Mouse (Mus musculus) heart, embryonic 11.5 days (tissue): ENCODE measurements around the gene Vapb. TPM values are rescaled to one million over a fixed set of nuclear protein-coding genes. Genes with fewer than 3 reads are reported as not detected.
A peak's percentile ranks its signal among the peaks of the same experiment; 100 is the strongest.

ENCODE experiments used
- ATAC-seq: fragments of 200-750 bp; cut with Nextera tagmentation; replicated peaks from 2 replicates; pipeline ENCODE4 v1.8.0; 2017; ENCODE audit warnings: moderate library complexity; ENCODE audit not compliant: insufficient number of reproducible peaks, low FRiP score, low TSS enrichment
- H3K27ac ChIP-seq: fragments of 300-500 bp; sonication (generic); 2 replicates; pipeline ENCODE4 v1.5.1; 2014; ENCODE audit warnings: mild to moderate bottlenecking, low read depth, low read length
- H3K27me3 ChIP-seq: fragments of 300-500 bp; sonication (generic); 2 replicates; pipeline ENCODE4 v1.6.1; 2014; ENCODE audit warnings: mild to moderate bottlenecking, low read length, mixed read lengths; ENCODE audit not compliant: control insufficient read depth, insufficient read depth
- H3K36me3 ChIP-seq: fragments of 300-500 bp; sonication (generic); 2 replicates; pipeline ENCODE4 v1.6.1; 2014; ENCODE audit warnings: mild to moderate bottlenecking, low read length, moderate library complexity, mixed read lengths; ENCODE audit not compliant: control insufficient read depth, insufficient read depth
- H3K4me1 ChIP-seq: fragments of 300-500 bp; sonication (generic); 2 replicates; pipeline ENCODE4 v1.6.1; 2014; ENCODE audit warnings: low read length; ENCODE audit not compliant: control insufficient read depth, insufficient read depth
- H3K4me2 ChIP-seq: fragments of 300-500 bp; sonication (generic); 2 replicates; pipeline ENCODE4 v1.6.1; 2014; ENCODE audit warnings: mild to moderate bottlenecking, moderate library complexity
- H3K4me3 ChIP-seq: fragments of 300-500 bp; sonication (generic); 2 replicates; pipeline ENCODE4 v1.5.1; 2014; ENCODE audit warnings: low read depth, low read length
- H3K9ac ChIP-seq: fragments of 300-500 bp; sonication (generic); 2 replicates; pipeline ENCODE4 v1.6.1; 2014; ENCODE audit warnings: mild to moderate bottlenecking, low read depth, low read length, moderate library complexity
- H3K9me3 ChIP-seq: fragments of 300-500 bp; sonication (generic); replicated peaks from 2 replicates; pipeline ENCODE4 v1.6.1; 2016; ENCODE audit warnings: low read length; ENCODE audit not compliant: control insufficient read depth
- WGBS: fragments of 180-500 bp; shearing (Covaris S2); extraction: QIAGEN DNeasy Blood & Tissue Kit; methylation state at CpG from one replicate; pipeline ENCODE4 v1.1.7; 2014; ENCODE audit not compliant: insufficient replicate concordance; 5-methylcytosine and 5-hydroxymethylcytosine counted together
- polyA plus RNA-seq: library from polyadenylated mRNA; unstranded; fragments of >200 nt; fragmentation: Nextera tagmentation; extraction: Ambion mirVana; gene quantifications from 2 replicates; pipeline ENCODE4 v1.2.1, GENCODE M21; 2014

Vapb gene
- polyA plus RNA-seq, 1 experiment from 2014 or later = 11.1 TPM

DNA sequence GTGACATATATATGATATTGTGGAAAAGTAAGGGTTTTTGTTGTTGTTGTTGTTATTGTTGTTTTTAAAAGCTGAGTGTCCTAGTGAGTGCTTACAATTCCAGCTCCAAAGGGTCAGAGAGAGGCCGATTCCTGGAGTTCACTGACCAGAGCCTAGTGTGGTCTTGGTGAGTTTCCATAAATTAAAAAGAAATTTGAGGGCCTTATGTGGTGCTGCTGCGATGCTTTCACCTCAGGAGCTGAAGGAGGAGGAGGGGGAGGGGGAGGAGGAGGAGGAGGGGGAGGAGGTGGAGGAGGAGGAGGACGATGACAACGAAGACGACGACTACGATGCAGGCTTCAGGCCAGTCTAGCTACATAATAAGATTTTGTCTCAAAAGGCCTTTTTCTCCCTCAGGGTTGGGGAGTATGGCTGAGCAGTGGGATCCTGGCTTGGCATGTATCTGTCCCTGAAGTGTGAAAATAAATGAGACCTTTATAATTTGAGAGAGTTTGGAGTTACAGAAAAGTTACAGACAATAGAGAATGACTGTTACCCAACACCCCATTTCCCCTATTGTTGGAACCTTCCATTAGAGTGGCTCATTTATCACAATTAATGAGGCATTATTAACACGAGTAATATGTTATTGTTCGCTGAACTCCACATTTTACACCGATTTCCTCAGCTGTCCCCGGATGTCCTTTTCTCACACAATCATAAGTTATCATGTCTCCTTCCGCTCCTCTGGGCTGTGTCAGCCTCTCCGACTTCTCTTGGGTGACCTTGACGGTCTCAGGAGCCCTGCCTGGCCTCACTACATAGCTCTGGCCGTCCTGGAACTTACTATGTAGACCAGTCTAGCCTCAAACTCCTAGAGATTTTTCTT lies 12.1 kb upstream of the Vapb start:
- Histone ChIP-seq H3K27me3 (no peaks in the 10 kb centered on the region), H3K4me1 (0 out of 2 replicates have a peak, but pooled peaks cover 3% of the 10 kb centered on the region), H3K36me3 (no peaks in the 10 kb centered on the region), H3K9me3 (no peaks in the 10 kb centered on the region), H3K9ac (no peak overlapping the region), H3K27ac (no peak overlapping the region), H3K4me3 (no peak overlapping the region), H3K4me2 (no peak overlapping the region)
- WGBS = 69% methylated on average over 15 of the region's 15 CpGs
- ATAC-seq = no peak

DNA sequence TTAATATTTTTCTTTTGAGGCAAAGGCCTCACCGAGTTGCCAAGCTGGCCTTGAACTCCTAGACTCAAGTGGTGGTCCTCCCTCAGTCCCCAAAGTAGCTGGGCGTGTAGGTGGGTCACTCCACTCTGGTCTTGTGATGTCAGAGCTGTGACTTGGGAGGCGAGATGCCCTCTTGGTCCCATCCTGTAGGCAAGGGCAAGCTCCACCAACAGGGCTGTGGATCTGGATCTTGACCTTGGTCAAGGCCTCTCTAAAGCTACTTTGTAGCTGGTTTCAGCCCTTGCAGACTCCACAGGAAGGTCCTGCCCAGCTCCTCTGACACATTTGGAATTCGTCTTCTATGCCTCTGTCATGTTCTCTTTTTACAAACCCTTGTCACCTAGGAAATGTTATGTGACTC lies 11.5 kb upstream of the Vapb start:
- Histone ChIP-seq H3K27me3 (no peaks in the 10 kb centered on the region), H3K4me3 (no peak overlapping the region), H3K27ac (no peak overlapping the region), H3K9ac (no peak overlapping the region), H3K9me3 (no peaks in the 10 kb centered on the region), H3K4me2 (no peak overlapping the region), H3K4me1 (0 out of 2 replicates have a peak, but pooled peaks cover 7% of the 10 kb centered on the region), H3K36me3 (no peaks in the 10 kb centered on the region)
- WGBS = 89% methylated on average over 4 of the region's 4 CpGs
- ATAC-seq = no peak

DNA sequence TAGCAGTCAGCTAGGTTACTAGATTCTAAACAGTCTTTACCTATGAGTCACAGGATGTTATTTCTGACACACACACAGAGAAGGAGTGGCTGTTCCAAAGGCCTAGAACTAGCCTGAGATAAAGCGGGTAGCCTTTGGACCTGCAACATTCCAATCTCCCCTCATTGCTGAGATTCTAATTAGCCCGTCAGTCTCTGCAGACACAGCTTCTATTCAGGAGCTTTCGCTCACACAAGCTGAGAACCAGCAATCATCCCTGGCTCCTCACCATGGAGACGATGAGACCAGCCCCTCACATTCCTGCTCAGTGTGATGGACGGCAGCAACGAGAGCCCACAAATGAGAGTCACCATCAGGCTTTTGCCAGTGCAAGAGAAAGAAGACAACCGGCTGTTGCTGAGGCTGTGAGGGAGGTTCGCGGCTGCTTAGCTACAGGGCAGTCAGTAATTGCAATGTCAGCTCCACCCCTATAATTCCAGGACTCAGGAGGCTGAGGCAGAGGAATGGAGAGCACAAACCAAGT lies 6.8 kb upstream of the Vapb start:
- no peak overlapping the region for H3K4me3 ChIP-seq
- 0 out of 2 replicates have a peak, but pooled peaks cover 7% of the 10 kb centered on the region for H3K4me1 ChIP-seq
- H3K4me2 ChIP-seq = peak overlapping the region; percentile 35
- ATAC-seq = peak; percentile 58; the same call in 1 of the 2 replicates
- H3K9ac ChIP-seq = no peak overlapping the region
- 12% methylated on average over 9 of the region's 9 CpGs for WGBS
- peak overlapping the region; percentile 41; the same call in 1 of the 2 replicates for H3K27ac ChIP-seq
- no peaks in the 10 kb centered on the region for H3K9me3 ChIP-seq
- no peaks in the 10 kb centered on the region for H3K36me3 ChIP-seq
- H3K27me3 ChIP-seq = no peaks in the 10 kb centered on the region

DNA sequence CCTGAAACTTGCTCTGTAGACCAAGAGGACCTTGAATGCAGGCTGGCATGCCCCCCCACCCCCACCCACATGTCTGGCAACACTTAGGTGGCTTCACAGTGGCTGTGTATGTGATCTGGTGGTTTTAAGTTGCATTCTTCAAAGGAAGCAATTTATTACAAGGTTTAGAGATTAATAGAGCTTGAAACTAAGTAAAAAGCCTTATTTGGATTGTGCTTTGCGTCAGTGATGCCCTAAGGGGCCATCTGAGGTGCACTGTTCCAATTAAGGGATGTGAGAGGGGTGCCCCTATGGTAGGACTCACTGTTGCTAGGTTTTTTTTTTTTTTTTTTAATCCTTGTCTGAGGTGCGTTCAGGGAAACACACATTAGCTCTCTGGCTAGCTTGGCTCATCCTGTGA lies 2.9 kb upstream of the Vapb start:
- Histone ChIP-seq H3K27ac (no peak overlapping the region), H3K4me2 (no peak overlapping the region), H3K9ac (no peak overlapping the region), H3K4me3 (no peak overlapping the region), H3K4me1 (peaks cover 12% of the 10 kb centered on the region), H3K27me3 (no peaks in the 10 kb centered on the region), H3K36me3 (no peaks in the 10 kb centered on the region), H3K9me3 (no peaks in the 10 kb centered on the region)
- no peak for ATAC-seq
- 57% methylated on average over 2 of the region's 2 CpGs for WGBS

DNA sequence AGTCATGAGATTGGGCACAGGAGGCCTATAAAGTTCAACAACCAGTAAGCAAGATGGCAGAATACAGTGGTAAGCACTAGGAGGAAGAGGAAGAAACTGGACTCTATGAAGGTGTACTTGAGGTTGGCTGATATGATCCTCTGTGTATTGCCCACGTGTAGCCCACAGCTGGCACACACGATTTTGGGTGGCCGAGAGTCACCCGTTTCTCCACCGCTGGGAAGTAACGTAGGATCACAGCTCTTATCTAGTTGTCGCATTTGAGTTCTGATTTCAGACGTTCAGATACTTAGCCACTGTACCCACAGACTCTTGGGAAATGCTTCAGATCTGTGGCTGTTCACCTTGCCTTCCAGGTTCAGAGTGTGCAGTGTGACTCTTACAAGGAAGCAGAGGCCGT lies 921 bp downstream of the Vapb start:
- peak overlapping the region; percentile 70 for H3K4me2 ChIP-seq
- ATAC-seq = no peak
- H3K27ac ChIP-seq = no peak overlapping the region
- H3K27me3 ChIP-seq = no peaks in the 10 kb centered on the region
- 66% methylated on average over 9 of the region's 9 CpGs for WGBS
- H3K9me3 ChIP-seq = no peaks in the 10 kb centered on the region
- no peaks in the 10 kb centered on the region for H3K36me3 ChIP-seq
- peak overlapping the region; percentile 82 for H3K4me3 ChIP-seq
- peaks cover 5% of the 10 kb centered on the region for H3K4me1 ChIP-seq
- H3K9ac ChIP-seq = peak overlapping the region; percentile 93

DNA sequence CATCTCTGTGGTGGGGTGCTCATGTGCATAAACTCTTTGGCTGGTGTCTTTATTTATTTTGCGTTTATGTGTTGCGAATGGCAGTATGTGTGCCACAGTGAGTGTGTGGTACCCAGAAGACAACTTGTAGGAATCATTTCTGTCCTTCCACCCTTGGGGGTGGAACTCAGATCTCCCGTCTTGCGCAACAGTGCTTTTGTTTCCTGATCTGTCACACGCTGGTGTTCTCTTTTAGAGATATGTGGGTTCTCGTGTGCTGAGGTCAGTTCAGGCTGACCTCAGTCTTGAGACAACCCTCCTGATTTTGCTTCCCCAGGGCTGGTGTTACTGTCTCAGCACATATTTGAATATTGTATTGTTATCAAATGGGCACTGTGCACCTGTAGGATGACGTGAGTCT lies 1.8 kb downstream of the Vapb start:
- Histone ChIP-seq H3K36me3 (no peaks in the 10 kb centered on the region), H3K4me3 (no peak overlapping the region), H3K9ac (no peak overlapping the region), H3K4me2 (no peak overlapping the region), H3K27ac (no peak overlapping the region), H3K4me1 (peaks cover 5% of the 10 kb centered on the region), H3K27me3 (no peaks in the 10 kb centered on the region), H3K9me3 (no peaks in the 10 kb centered on the region)
- no peak for ATAC-seq
- 86% methylated on average over 7 of the region's 7 CpGs for WGBS

DNA sequence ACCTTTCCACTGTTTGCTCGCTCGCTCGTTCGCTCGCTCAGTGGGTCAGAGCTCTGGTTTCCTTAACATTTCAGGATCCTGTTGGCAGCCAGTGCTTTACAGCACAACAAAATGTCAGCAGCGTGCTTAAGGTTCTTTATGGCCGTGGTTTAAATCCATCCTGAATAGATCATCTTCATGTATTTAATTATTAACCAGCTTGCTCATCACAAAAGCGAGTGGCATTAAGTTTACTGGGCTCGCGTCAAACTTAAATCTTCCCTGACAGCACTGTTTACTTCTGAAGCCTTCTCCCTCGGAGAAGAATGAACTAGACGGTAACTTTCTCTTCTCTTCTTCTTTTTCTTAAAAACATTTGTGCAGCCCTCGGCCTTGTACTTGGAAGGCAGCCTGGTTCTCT lies 4.8 kb downstream of the Vapb start:
- Histone ChIP-seq H3K4me1 (peaks cover 8% of the 10 kb centered on the region), H3K9me3 (no peaks in the 10 kb centered on the region; the same call in 1 of the 2 replicates), H3K27me3 (no peaks in the 10 kb centered on the region), H3K4me3 (no peak overlapping the region), H3K9ac (no peak overlapping the region), H3K4me2 (no peak overlapping the region), H3K36me3 (no peaks in the 10 kb centered on the region; the same call in 1 of the 2 replicates), H3K27ac (no peak overlapping the region)
- ATAC-seq = no peak
- WGBS = 88% methylated on average over 13 of the region's 13 CpGs

DNA sequence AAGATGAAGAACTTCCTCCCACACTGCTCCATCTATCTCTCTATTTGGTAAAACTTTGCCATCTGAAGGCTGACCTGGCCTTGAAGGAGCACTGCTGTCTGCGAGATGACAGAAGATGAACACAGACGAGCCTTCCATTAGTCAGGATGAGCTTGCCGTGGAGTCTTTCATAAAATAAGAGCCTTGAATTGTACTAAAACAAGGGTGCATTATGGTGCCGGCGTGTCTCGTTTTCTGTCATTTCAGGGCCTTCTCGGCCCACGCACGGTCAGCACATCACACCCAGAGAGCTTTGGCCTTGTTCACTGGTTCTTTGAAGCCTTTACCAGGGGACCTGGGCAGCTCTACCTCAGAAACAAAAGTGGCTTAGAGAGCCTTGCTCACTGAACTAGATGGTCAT lies 5.4 kb downstream of the Vapb start:
- ATAC-seq = no peak
- no peaks in the 10 kb centered on the region; the same call in 1 of the 2 replicates for H3K36me3 ChIP-seq
- WGBS = 90% methylated on average over 9 of the region's 9 CpGs
- H3K27me3 ChIP-seq = no peaks in the 10 kb centered on the region
- peaks cover 8% of the 10 kb centered on the region for H3K4me1 ChIP-seq
- H3K9me3 ChIP-seq = no peaks in the 10 kb centered on the region; the same call in 1 of the 2 replicates
- H3K4me3 ChIP-seq = no peak overlapping the region
- H3K4me2 ChIP-seq = no peak overlapping the region
- no peak overlapping the region for H3K9ac ChIP-seq
- H3K27ac ChIP-seq = no peak overlapping the region
